ENCODE assay signal across 8 mouse cellular contexts in the genomic region with DNA sequence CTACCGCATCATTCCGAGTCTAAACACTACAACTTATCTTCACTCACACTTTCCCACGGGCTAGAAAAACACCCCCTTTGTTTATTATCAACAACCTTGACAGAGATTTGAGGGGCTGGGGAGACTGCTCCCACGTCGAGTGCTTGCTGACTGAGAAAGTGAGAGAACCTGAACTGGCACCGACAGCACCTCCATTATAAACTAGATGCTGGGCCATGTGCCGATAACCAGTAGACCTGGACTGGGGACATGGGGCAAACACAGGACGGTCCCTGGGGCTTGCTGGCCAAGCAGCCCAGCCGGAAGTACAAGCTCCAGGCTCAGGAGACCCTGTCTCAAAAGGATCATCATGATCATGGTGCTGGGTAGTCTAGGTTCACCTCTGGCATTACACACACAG. TPM values are rescaled to one million over a fixed set of nuclear protein-coding genes. Genes with fewer than 3 reads are reported as not detected.
DNase-seq lines count a peak whose midpoint lies in the region; ATAC-seq and TF ChIP-seq lines count a peak whose summit lies in the region.

No protein-coding gene starts in this region.

- 17% methylated on average over 9 of the region's 9 CpGs for WGBS in heart, adult 2 months
- 80% methylated on average over 9 of the region's 9 CpGs for WGBS in midbrain, embryonic 12.5 days
- 75% methylated on average over 9 of the region's 9 CpGs for WGBS in midbrain, embryonic 11.5 days
- WGBS in liver, embryonic 12.5 days (ENCODE audit: insufficient replicate concordance), result 34% methylated on average over 9 of the region's 9 CpGs
- 37% methylated on average over 9 of the region's 9 CpGs for WGBS in stomach, postnatal 0 days

- peaks cover 18% of the 10 kb centered on the region for H3K4me1 ChIP-seq in heart, adult 2 months (ENCODE audit: control insufficient read depth, insufficient read depth, low read length)
- H3K4me1 ChIP-seq in midbrain, embryonic 12.5 days, result peaks cover 31% of the 10 kb centered on the region
- H3K4me1 ChIP-seq in midbrain, embryonic 11.5 days (ENCODE audit: control insufficient read depth, insufficient read depth, low read length), result peaks cover 24% of the 10 kb centered on the region
- peaks cover 82% of the 10 kb centered on the region for H3K4me1 ChIP-seq in liver, embryonic 12.5 days
- peaks cover 10% of the 10 kb centered on the region for H3K4me1 ChIP-seq in stomach, postnatal 0 days (replicated peaks; ENCODE audit: control insufficient read depth, insufficient read depth)

- TF ChIP-seq EP300 in heart, adult 2 months (IDR thresholded peaks at IDR 0.05; ENCODE audit: insufficient read depth, low read depth, low read length), result no peak
- no peak for TF ChIP-seq EP300 in stomach, postnatal 0 days (optimal IDR thresholded peaks at IDR 0.05)

- TF ChIP-seq POLR2A in heart, adult 2 months (IDR thresholded peaks at IDR 0.05; ENCODE audit: insufficient read depth, low read depth, low read length), result no peak

- peak in 1 of 2 experiments; percentile 33 for DNase-seq in heart, adult 2 months
- no peak for DNase-seq in heart, adult 18-20 months
- no peak for DNase-seq in midbrain, embryonic 11.5 days (ENCODE audit: low spot score, missing footprints)
- DNase-seq in stomach, postnatal 0 days (ENCODE audit: low spot score), result no peak
- DNase-seq in right cerebral cortex, postnatal 36 days (ENCODE audit: low spot score in 2 of 2), result no peak
- DNase-seq in MN1 (ENCODE audit: low spot score), result no peak

- 0 out of 2 replicates have a peak overlapping the region, but pooled peaks have one; percentile 79 for H3K4me2 ChIP-seq in midbrain, embryonic 12.5 days (replicated peaks)
- H3K4me2 ChIP-seq in midbrain, embryonic 11.5 days, result no peak overlapping the region
- peak overlapping the region; percentile 92 for H3K4me2 ChIP-seq in liver, embryonic 12.5 days
- peak overlapping the region; percentile 73 for H3K4me2 ChIP-seq in stomach, postnatal 0 days (replicated peaks; ENCODE audit: low read depth)

- H3K36me3 ChIP-seq in heart, adult 2 months (ENCODE audit: control insufficient read depth, insufficient read depth, low read length), result peaks cover 14% of the 10 kb centered on the region
- H3K36me3 ChIP-seq in midbrain, embryonic 12.5 days, result no peaks in the 10 kb centered on the region
- no peaks in the 10 kb centered on the region for H3K36me3 ChIP-seq in midbrain, embryonic 11.5 days (ENCODE audit: control insufficient read depth, insufficient read depth, low read length)
- H3K36me3 ChIP-seq in liver, embryonic 12.5 days, result peaks cover 8% of the 10 kb centered on the region; the same call in 1 of the 2 replicates
- no peaks in the 10 kb centered on the region for H3K36me3 ChIP-seq in stomach, postnatal 0 days (ENCODE audit: control insufficient read depth, insufficient read depth, low read length)

- peak overlapping the region; percentile 18 for H3K27ac ChIP-seq in heart, adult 2 months
- H3K27ac ChIP-seq in midbrain, embryonic 12.5 days (replicated peaks), result no peak overlapping the region
- H3K27ac ChIP-seq in midbrain, embryonic 11.5 days (ENCODE audit: low read depth, low read length), result no peak overlapping the region
- peak overlapping the region; percentile 84 for H3K27ac ChIP-seq in liver, embryonic 12.5 days
- no peak overlapping the region; the same call in 1 of the 2 replicates for H3K27ac ChIP-seq in stomach, postnatal 0 days (replicated peaks)

- no peak overlapping the region for H3K9ac ChIP-seq in heart, adult 2 months (ENCODE audit: low read depth, low read length)
- no peak overlapping the region for H3K9ac ChIP-seq in midbrain, embryonic 12.5 days (replicated peaks)
- no peak overlapping the region for H3K9ac ChIP-seq in midbrain, embryonic 11.5 days (ENCODE audit: low read length)
- H3K9ac ChIP-seq in liver, embryonic 12.5 days, result peak overlapping the region; percentile 65
- 0 out of 2 replicates have a peak overlapping the region, but pooled peaks have one; percentile 13 for H3K9ac ChIP-seq in stomach, postnatal 0 days (ENCODE audit: low read length)

- intact Hi-C loops in heart, adult 2 months (cut with DNase I), result loop anchor here (5.0 to 10.0 kb wide), 5 partner anchors 34 to 194 kb away; partner anchors contain the start of genes Rab3ip and Yeats4

- no peak for TF ChIP-seq CTCF in heart, adult 2 months (IDR thresholded peaks at IDR 0.05)
- no peak for TF ChIP-seq CTCF in stomach, postnatal 0 days (IDR thresholded peaks at IDR 0.05; ENCODE audit: low read depth)

- no peak for ATAC-seq in midbrain, embryonic 12.5 days (ENCODE audit: low FRiP score, low read depth)
- ATAC-seq in midbrain, embryonic 11.5 days (ENCODE audit: low FRiP score), result no peak
- no peak for ATAC-seq in liver, embryonic 12.5 days
- no peak for ATAC-seq in stomach, postnatal 0 days (ENCODE audit: low FRiP score, low TSS enrichment)

- H3K79me2 ChIP-seq in heart, adult 2 months (replicated peaks; ENCODE audit: control insufficient read depth, insufficient read depth, low read length), result peaks cover 6% of the 10 kb centered on the region

- H3K27me3 ChIP-seq in heart, adult 2 months (ENCODE audit: control insufficient read depth, insufficient read depth, low read length), result no peaks in the 10 kb centered on the region
- peaks cover 14% of the 10 kb centered on the region for H3K27me3 ChIP-seq in midbrain, embryonic 12.5 days
- H3K27me3 ChIP-seq in midbrain, embryonic 11.5 days (ENCODE audit: control insufficient read depth, insufficient read depth, low read length), result peaks cover 7% of the 10 kb centered on the region; the same call in 1 of the 2 replicates
- no peaks in the 10 kb centered on the region for H3K27me3 ChIP-seq in liver, embryonic 12.5 days (replicated peaks)
- no peaks in the 10 kb centered on the region for H3K27me3 ChIP-seq in stomach, postnatal 0 days (ENCODE audit: control insufficient read depth, insufficient read depth, low read length)

- 0 out of 2 replicates have a peak overlapping the region, but pooled peaks have one; percentile 19 for H3K4me3 ChIP-seq in heart, adult 2 months
- H3K4me3 ChIP-seq in midbrain, embryonic 12.5 days, result no peak overlapping the region
- no peak overlapping the region for H3K4me3 ChIP-seq in midbrain, embryonic 11.5 days (ENCODE audit: low read depth, low read length)
- peak overlapping the region; percentile 100 for H3K4me3 ChIP-seq in liver, embryonic 12.5 days
- no peak overlapping the region for H3K4me3 ChIP-seq in stomach, postnatal 0 days (ENCODE audit: low read depth, low read length)

- H3K9me3 ChIP-seq in midbrain, embryonic 12.5 days, result no peaks in the 10 kb centered on the region
- H3K9me3 ChIP-seq in midbrain, embryonic 11.5 days (ENCODE audit: control insufficient read depth, low read length), result no peaks in the 10 kb centered on the region
- no peaks in the 10 kb centered on the region for H3K9me3 ChIP-seq in liver, embryonic 12.5 days (replicated peaks)
- no peaks in the 10 kb centered on the region for H3K9me3 ChIP-seq in stomach, postnatal 0 days (ENCODE audit: control insufficient read depth, low read length)

RNA-seq across cellular contexts. Expression of gene Frs2, which starts 1.9 kb away (rescaled TPM):
- total RNA-seq in heart, adult 2 months (2021), result 10 to 100 TPM; 14.2 to 17.0 TPM
- 13.4 and 26.0 TPM in 2 replicates for polyA plus RNA-seq in heart, adult 2 months (2012; rRNA removed)
- 10 to 100 TPM; 15.3 to 16.4 TPM for total RNA-seq in heart, adult 18-20 months (2021)
- polyA plus RNA-seq in midbrain, embryonic 12.5 days (2016; fragmentation: Nextera tagmentation; extraction: Ambion mirVana), result 23.2 and 25.7 TPM in 2 replicates
- 27.1 and 28.5 TPM in 2 replicates for polyA plus RNA-seq in midbrain, embryonic 11.5 days (2014; fragmentation: Nextera tagmentation; extraction: Ambion mirVana)
- 11.3 and 13.3 TPM in 2 replicates for polyA plus RNA-seq in liver, embryonic 12.5 days (2016; fragmentation: Nextera tagmentation; extraction: Ambion mirVana)
- polyA plus RNA-seq in stomach, postnatal 0 days (2015; fragmentation: Nextera tagmentation; extraction: Ambion mirVana), result 11.6 and 11.9 TPM in 2 replicates

Comparison
In these comparisons a context has a peak if more than half of its experiments do, and no peak if none do; other contexts are left out.
1. H3K27ac ChIP-seq: peak in heart, adult 2 months (single experiment) and liver, embryonic 12.5 days (single experiment); none in midbrain, embryonic 12.5 days (single experiment), midbrain, embryonic 11.5 days (single experiment) and stomach, postnatal 0 days (single experiment).
2. H3K4me3 ChIP-seq: peak in heart, adult 2 months (single experiment) and liver, embryonic 12.5 days (single experiment); none in midbrain, embryonic 12.5 days (single experiment), midbrain, embryonic 11.5 days (single experiment) and stomach, postnatal 0 days (single experiment).
3. H3K9ac ChIP-seq: peak in liver, embryonic 12.5 days (single experiment) and stomach, postnatal 0 days (single experiment); none in heart, adult 2 months (single experiment), midbrain, embryonic 12.5 days (single experiment) and midbrain, embryonic 11.5 days (single experiment).